Mouse (Mus musculus) hindbrain, embryonic 12.5 days (tissue): Measurements from ENCODE around the gene Mprip. TPM values are rescaled to one million over a fixed set of nuclear protein-coding genes. Genes with fewer than 3 reads are reported as not detected.

ENCODE experiments used
- ATAC-seq: fragments of 200-750 bp; cut with Nextera tagmentation; 2 replicates; pipeline ENCODE4 v1.8.0; 2017; ENCODE audit warnings: moderate TSS enrichment; ENCODE audit not compliant: low FRiP score
- H3K27ac ChIP-seq: fragments of 300-500 bp; sonication (generic); 2 replicates; pipeline ENCODE4 v1.5.1; 2016; ENCODE audit warnings: mild to moderate bottlenecking
- H3K27me3 ChIP-seq: fragments of 300-500 bp; sonication (generic); 2 replicates; pipeline ENCODE4 v1.6.1; 2016; ENCODE audit warnings: mild to moderate bottlenecking
- H3K36me3 ChIP-seq: fragments of 300-500 bp; sonication (generic); 2 replicates; pipeline ENCODE4 v1.6.1; 2016; ENCODE audit warnings: mild to moderate bottlenecking
- H3K4me1 ChIP-seq: fragments of 300-500 bp; sonication (generic); 2 replicates; pipeline ENCODE4 v1.6.1; 2016
- H3K4me2 ChIP-seq: fragments of 300-500 bp; sonication (generic); replicated peaks from 2 replicates; pipeline ENCODE4 v1.6.1; 2016; ENCODE audit warnings: mild to moderate bottlenecking
- H3K4me3 ChIP-seq: fragments of 300-500 bp; sonication (generic); 2 replicates; pipeline ENCODE4 v1.5.1; 2016; ENCODE audit warnings: mild to moderate bottlenecking
- H3K9ac ChIP-seq: fragments of 300-500 bp; sonication (generic); 2 replicates; pipeline ENCODE4 v1.6.1; 2016; ENCODE audit warnings: mild to moderate bottlenecking, moderate library complexity
- H3K9me3 ChIP-seq: fragments of 300-500 bp; sonication (generic); replicated peaks from 2 replicates; pipeline ENCODE4 v1.6.1; 2016; ENCODE audit warnings: mild to moderate bottlenecking
- WGBS: fragments of 180-500 bp; shearing (Covaris S2); methylation state at CpG from one replicate; pipeline ENCODE4 v1.1.7; 2016; 5-methylcytosine and 5-hydroxymethylcytosine counted together
- polyA plus RNA-seq: library from polyadenylated mRNA; unstranded; fragments of >200 nt; fragmentation: Nextera tagmentation; extraction: Ambion mirVana; gene quantifications from 2 replicates; pipeline ENCODE4 v1.2.1, GENCODE M21; 2016

The Mprip gene
- polyA plus RNA-seq, 1 experiment from 2014 or later = 113 TPM

DNA sequence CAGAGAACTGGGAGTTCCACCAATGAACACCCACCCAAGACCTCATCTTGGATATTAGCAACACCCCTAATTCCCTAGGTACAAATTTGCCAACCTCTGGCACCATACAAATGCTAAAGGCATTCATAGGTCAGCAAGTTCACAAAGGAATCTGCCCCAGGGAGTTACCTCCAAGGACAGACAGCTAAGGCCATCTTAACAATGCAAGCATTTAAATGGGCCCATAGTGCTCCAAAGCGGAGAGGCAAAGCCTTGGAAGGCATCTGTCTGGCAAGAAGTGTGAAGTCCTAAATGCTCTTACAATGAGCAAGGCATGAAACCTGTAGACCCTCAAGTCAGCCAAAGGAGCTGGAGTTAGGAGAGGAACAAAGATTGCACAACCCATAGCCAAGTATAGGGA, 153.2 kb downstream of the Mprip start:
- no peaks in the 10 kb centered on the region for H3K27me3 ChIP-seq
- no peak overlapping the region for H3K4me3 ChIP-seq
- WGBS = 78% methylated on average over 1 of the region's 1 CpGs
- peaks cover 38% of the 10 kb centered on the region for H3K36me3 ChIP-seq
- H3K9me3 ChIP-seq = no peaks in the 10 kb centered on the region
- no peak overlapping the region for H3K9ac ChIP-seq
- no peak overlapping the region for H3K27ac ChIP-seq
- no peak overlapping the region for H3K4me2 ChIP-seq
- ATAC-seq = no peak
- H3K4me1 ChIP-seq = no peaks in the 10 kb centered on the region

DNA sequence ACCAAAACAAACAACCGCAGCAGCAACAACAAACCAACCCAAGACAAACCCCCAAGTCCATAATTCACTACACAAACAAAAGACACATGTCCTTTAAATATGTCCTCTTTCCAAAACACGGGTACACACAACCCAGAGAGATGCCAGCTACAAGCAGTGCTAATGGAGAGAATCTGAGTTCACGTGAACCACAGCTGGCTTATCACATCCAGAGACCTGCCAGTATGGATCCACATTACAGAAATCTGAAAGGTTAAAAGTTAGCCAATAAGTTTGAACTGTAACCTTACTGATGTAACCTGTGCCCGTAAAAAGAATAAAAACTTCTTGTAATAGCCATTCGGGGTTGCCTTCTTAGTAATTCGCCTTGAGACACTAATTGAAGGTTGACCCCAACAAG, 153.8 kb downstream of the Mprip start:
- Histone ChIP-seq H3K27me3 (no peaks in the 10 kb centered on the region), H3K36me3 (peaks cover 43% of the 10 kb centered on the region), H3K4me1 (no peaks in the 10 kb centered on the region), H3K9ac (no peak overlapping the region), H3K27ac (no peak overlapping the region), H3K4me3 (no peak overlapping the region), H3K9me3 (no peaks in the 10 kb centered on the region), H3K4me2 (no peak overlapping the region)
- no peak for ATAC-seq
- 90% methylated on average over 6 of the region's 6 CpGs for WGBS

GRCm38 (mm10) chr11:59815482-59816065, 154.5 kb downstream of the Mprip start:
- Histone ChIP-seq H3K4me2 (no peak overlapping the region), H3K9me3 (no peaks in the 10 kb centered on the region), H3K36me3 (peaks cover 49% of the 10 kb centered on the region), H3K9ac (no peak overlapping the region), H3K4me1 (no peaks in the 10 kb centered on the region), H3K4me3 (no peak overlapping the region), H3K27me3 (no peaks in the 10 kb centered on the region), H3K27ac (no peak overlapping the region)
- ATAC-seq = no peak
- WGBS = 87% methylated on average over 6 of the region's 6 CpGs

GRCm38 (mm10) chr11:59817916-59818315, 156.8 kb downstream of the Mprip start:
- Histone ChIP-seq H3K9me3 (no peaks in the 10 kb centered on the region), H3K27me3 (no peaks in the 10 kb centered on the region), H3K36me3 (peaks cover 71% of the 10 kb centered on the region), H3K27ac (no peak overlapping the region), H3K4me2 (no peak overlapping the region), H3K4me3 (no peak overlapping the region), H3K4me1 (no peaks in the 10 kb centered on the region), H3K9ac (no peak overlapping the region)
- no peak for ATAC-seq
- WGBS = 99% methylated on average over 3 of the region's 3 CpGs

- no peak overlapping the region for H3K4me3 ChIP-seq
- no peaks in the 10 kb centered on the region for H3K9me3 ChIP-seq
- no peak overlapping the region for H3K4me2 ChIP-seq
- peaks cover 96% of the 10 kb centered on the region for H3K36me3 ChIP-seq
- H3K4me1 ChIP-seq = no peaks in the 10 kb centered on the region
- no peaks in the 10 kb centered on the region for H3K27me3 ChIP-seq
- H3K9ac ChIP-seq = no peak overlapping the region
- ATAC-seq = no peak
- WGBS = 90% methylated on average over 3 of the region's 3 CpGs
- H3K27ac ChIP-seq = no peak overlapping the region
Measured at GRCm38 (mm10) chr11:59821625-59822024, 160.5 kb downstream of the Mprip start.

Other genes with a start within 250 kb of the Mprip start
- gene Jmjd4, start 211.3 kb upstream of the Mprip start, polyA plus RNA-seq = 14.6 and 14.8 TPM in 2 replicates
- gene Snap47, start 210.1 kb upstream of the Mprip start, polyA plus RNA-seq = 230 and 240 TPM in 2 replicates
- gene Zfp867, start 188.8 kb upstream of the Mprip start, polyA plus RNA-seq = 10.8 and 11.8 TPM in 2 replicates
- 24.2 and 26.0 TPM in 2 replicates for gene Zkscan17, start 134.6 kb upstream of the Mprip start, polyA plus RNA-seq
- gene Nlrp3, start 119.7 kb upstream of the Mprip start, polyA plus RNA-seq = 0.34 and 0.85 TPM in 2 replicates
- not detected in 2 replicates for gene Olfr222, start 85.1 kb upstream of the Mprip start, polyA plus RNA-seq
- gene Olfr223, start 68.0 kb upstream of the Mprip start, polyA plus RNA-seq = not detected in 2 replicates
- gene Pld6, start 126.3 kb downstream of the Mprip start, polyA plus RNA-seq = 1.2 and 1.5 TPM in 2 replicates
- gene Flcn, start 148.7 kb downstream of the Mprip start, polyA plus RNA-seq = 34.1 and 36.2 TPM in 2 replicates
- gene Nt5m, start 178.1 kb downstream of the Mprip start, polyA plus RNA-seq = 44.1 and 47.7 TPM in 2 replicates
- gene Cops3, start 178.5 kb downstream of the Mprip start, polyA plus RNA-seq = 205 and 207 TPM in 2 replicates